Mouse (Mus musculus) heart, adult 2 months (tissue): ENCODE results near the gene H2-M10.6. TPM values are rescaled to one million over a fixed set of nuclear protein-coding genes. Genes with fewer than 3 reads are reported as not detected.
"Not testable (repeated sequence)": the region's sequence is repeated elsewhere in the genome, so short reads cannot be mapped to it uniquely, and the experiment has no call there.

ENCODE experiments used
- DNase-seq, 2 experiments: peaks; one replicate each; pipeline ENCODE4 v3.0.0; 2021
- H3K27ac ChIP-seq: fragments of 200-600 bp; 2 replicates; pipeline ENCODE4 v1.8.1; 2022
- H3K27me3 ChIP-seq: fragments of 200-500 bp; 2 replicates; pipeline ENCODE4 v1.6.1; 2012; ENCODE audit warnings: mild to moderate bottlenecking, low read length, inconsistent platforms, mixed read lengths; ENCODE audit not compliant: control insufficient read depth, insufficient read depth
- H3K36me3 ChIP-seq: fragments of 200-500 bp; 2 replicates; pipeline ENCODE4 v1.6.1; 2012; ENCODE audit warnings: low read length, inconsistent platforms; ENCODE audit not compliant: control insufficient read depth, insufficient read depth
- H3K4me1 ChIP-seq: fragments of 200-500 bp; 2 replicates; pipeline ENCODE4 v1.6.1; 2011; ENCODE audit warnings: low read length; ENCODE audit not compliant: control insufficient read depth, insufficient read depth
- H3K4me3 ChIP-seq: fragments of 200-600 bp; 2 replicates; pipeline ENCODE4 v1.8.1; 2022
- H3K79me2 ChIP-seq: fragments of 200-500 bp; replicated peaks from 2 replicates; pipeline ENCODE4 v1.6.1; 2012; ENCODE audit warnings: mild to moderate bottlenecking, inconsistent platforms, low read length, moderate library complexity, mixed read lengths; ENCODE audit not compliant: control insufficient read depth, insufficient read depth
- H3K9ac ChIP-seq: fragments of 200-500 bp; 2 replicates; pipeline ENCODE4 v1.6.1; 2012; ENCODE audit warnings: low read depth, mild to moderate bottlenecking, control low read depth, inconsistent platforms, low read length, mixed read lengths
- CTCF ChIP-seq: fragments of 200-600 bp; IDR thresholded peaks from 2 replicates; pipeline ENCODE4 v1.8.1; 2022; ENCODE audit warnings: antibody characterized with exemption, mild to moderate bottlenecking, moderate library complexity
- EP300 ChIP-seq: fragments of 200-500 bp; IDR thresholded peaks from 2 replicates; pipeline ENCODE4 v1.6.1; 2011; ENCODE audit warnings: low read depth, low read length, control low read depth; ENCODE audit not compliant: insufficient read depth
- POLR2A ChIP-seq: fragments of 200-500 bp; IDR thresholded peaks from 2 replicates; pipeline ENCODE4 v1.6.1; 2011; ENCODE audit warnings: mild to moderate bottlenecking, low read depth, low read length, control low read depth; ENCODE audit not compliant: insufficient read depth
- WGBS: fragments of 180-500 bp; shearing (Covaris S2); methylation state at CpG from one replicate; pipeline ENCODE4 v1.1.7; 2018; 5-methylcytosine and 5-hydroxymethylcytosine counted together
- intact Hi-C: fragments of 180-260 bp; cut with DNase I; formaldehyde crosslinking; loops from one replicate; pipeline ENCODE4 v1.15.1; 2025
- polyA plus RNA-seq: library from polyadenylated mRNA; depleted of rRNA; stranded (reverse); fragments of >200 nt; gene quantifications from 2 replicates; pipeline ENCODE4 v1.2.3, GENCODE M21; 2012
- total RNA-seq, 2 experiments: library from RNA; stranded (reverse); gene quantifications; 2 replicates each; pipeline ENCODE4 v1.2.3; 2021

H2-M10.6 gene
- total and polyA plus RNA-seq, 3 experiments: not detected

DNA sequence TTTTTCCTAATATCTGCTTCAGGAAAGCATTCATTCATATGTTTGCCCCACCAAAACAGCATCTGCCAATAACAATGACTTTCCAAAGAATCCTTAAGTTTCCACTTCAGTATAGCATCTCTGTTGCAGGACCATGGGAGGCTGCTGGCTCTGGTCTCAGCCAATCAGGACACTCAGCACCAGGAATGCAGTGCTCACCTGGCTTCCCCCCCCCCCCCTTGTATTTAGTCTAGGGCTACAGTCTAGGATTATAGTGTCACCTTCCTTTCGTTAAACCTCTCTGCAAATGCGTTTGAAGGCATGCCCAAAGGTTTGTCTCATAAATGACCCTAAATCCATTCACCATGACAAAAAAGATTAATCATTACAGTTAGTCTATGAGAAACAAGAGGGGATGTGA, 23.6 kb upstream of the H2-M10.6 start:
- no peaks in the 10 kb centered on the region for H3K36me3 ChIP-seq
- no peak overlapping the region for H3K9ac ChIP-seq
- intact Hi-C loops: loop anchor here (2.0 to 5.0 kb wide), 2 partner anchors 432 to 481 kb away; no protein-coding TSS in a partner anchor
- H3K4me3 ChIP-seq: no peak overlapping the region
- H3K79me2 ChIP-seq: no peaks in the 10 kb centered on the region
- DNase-seq: no peak
- WGBS: 79% methylated on average over 2 of the region's 2 CpGs
- H3K27ac ChIP-seq: no peak overlapping the region
- no peaks in the 10 kb centered on the region for H3K4me1 ChIP-seq
- H3K27me3 ChIP-seq: no peaks in the 10 kb centered on the region
- TF ChIP-seq POLR2A (no peak), EP300 (no peak), CTCF (no peak)

DNA sequence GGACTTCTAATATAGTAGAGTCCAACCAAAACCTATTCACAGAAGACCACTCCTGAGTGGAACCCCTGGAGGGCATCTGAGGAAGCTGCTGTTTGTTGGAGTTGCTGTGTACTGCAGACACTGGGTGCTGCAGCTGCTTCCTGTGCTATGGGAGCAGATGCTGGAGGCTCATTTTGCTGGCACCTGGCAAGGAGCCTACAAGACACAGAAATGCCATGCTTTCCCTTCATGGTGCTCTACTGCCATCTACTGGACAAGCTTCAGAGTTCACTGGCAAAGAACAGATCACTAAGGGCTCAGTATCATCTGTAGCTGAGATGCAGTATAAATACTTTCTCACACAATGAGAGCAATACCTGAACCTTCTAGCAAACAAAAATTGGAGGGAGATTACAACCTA, 23.2 kb upstream of the H2-M10.6 start:
- not testable (repeated sequence) for H3K4me3 ChIP-seq, H3K79me2 ChIP-seq, H3K4me1 ChIP-seq, H3K9ac ChIP-seq, H3K27ac ChIP-seq, H3K36me3 ChIP-seq, H3K27me3 ChIP-seq
- peak; percentile 90 for TF ChIP-seq CTCF
- peak; percentile 33 to 35 for DNase-seq
- intact Hi-C loops: loop anchor here (2.0 to 5.0 kb wide), 2 partner anchors 432 to 482 kb away; no protein-coding TSS in a partner anchor

DNA sequence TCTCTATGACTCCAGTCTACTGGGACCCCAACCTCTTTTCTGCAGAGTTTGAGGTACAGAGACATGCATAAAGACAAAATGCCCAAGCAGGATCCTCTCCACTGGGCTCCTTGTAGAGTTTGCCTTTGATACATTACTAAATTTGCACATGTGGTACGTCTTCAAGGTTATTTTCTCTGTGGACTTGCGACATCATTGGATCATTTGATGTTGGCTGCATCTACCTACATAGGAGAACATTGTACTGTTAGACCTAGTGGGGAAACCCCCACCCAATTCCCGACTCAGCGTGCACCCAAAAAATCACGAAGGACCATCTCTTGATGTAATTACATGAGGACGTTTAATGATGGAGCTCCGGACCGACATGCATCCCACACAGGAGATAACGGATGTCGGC, 12.5 kb upstream of the H2-M10.6 start:
- Histone ChIP-seq H3K79me2 (no peaks in the 10 kb centered on the region), H3K27ac (no peak overlapping the region), H3K4me3 (no peak overlapping the region), H3K9ac (no peak overlapping the region), H3K36me3 (no peaks in the 10 kb centered on the region), H3K4me1 (no peaks in the 10 kb centered on the region), H3K27me3 (no peaks in the 10 kb centered on the region)
- WGBS: 75% methylated on average over 10 of the region's 10 CpGs
- DNase-seq: no peak
- intact Hi-C loops: no loop called here
- TF ChIP-seq CTCF (no peak), EP300 (no peak), POLR2A (no peak)

DNA sequence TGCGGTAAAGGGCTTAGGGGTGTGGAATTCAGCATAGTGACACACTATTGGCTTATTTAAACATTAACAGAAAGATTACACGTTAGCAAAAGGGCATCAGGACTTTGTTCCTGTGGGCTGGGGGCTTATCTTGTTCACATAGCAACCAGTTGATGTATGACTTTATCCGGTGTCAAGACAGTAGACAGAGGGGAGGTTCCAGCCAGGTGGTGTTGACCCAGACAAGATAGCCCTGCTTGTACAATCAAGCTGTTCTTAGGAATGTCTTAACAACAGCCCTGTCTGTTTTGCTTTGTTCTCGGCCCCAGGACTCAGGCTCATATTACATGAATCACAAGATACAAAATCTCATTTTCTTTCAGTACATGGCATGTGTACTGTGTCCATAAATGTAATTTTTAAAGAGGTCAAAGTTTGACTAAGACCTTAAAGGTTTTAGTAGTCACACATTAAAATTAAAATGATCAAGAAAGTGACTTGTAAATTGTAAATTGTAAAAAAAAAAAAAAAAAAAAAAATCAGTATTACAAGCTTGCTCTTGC, 12.0 kb upstream of the H2-M10.6 start:
- intact Hi-C loops, H3K27me3 ChIP-seq, H3K79me2 ChIP-seq, H3K4me1 ChIP-seq, H3K36me3 ChIP-seq, DNase-seq, H3K27ac ChIP-seq, H3K9ac ChIP-seq, H3K4me3 ChIP-seq: not testable (repeated sequence)
- 34% methylated on average over 4 of the region's 4 CpGs for WGBS

DNA sequence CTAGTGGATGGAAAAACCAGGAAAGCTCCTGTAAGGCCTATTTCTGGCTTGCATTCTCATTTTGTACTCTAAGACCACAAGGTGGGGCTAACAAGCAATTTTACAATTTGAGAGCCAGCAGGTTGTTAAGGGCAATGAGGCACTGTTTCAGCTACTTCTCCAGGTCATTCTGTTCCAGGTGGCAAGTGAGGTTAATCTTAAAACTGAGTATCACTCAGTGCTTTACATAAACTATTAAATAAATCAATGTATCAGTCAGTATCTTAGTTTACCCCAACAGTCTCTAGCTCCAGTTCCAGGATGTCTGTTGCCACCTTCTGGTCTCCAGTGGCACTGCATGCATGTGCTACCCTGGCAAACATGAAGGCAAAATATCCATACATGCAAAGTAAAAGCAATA, 12.0 kb downstream of the H2-M10.6 start:
- DNase-seq: peak; percentile 51 to 65
- Histone ChIP-seq H3K4me3 (no peak overlapping the region), H3K27me3 (peaks cover 1% of the 10 kb centered on the region; the same call in 1 of the 2 replicates), H3K27ac (no peak overlapping the region), H3K9ac (no peak overlapping the region), H3K79me2 (no peaks in the 10 kb centered on the region), H3K36me3 (no peaks in the 10 kb centered on the region), H3K4me1 (no peaks in the 10 kb centered on the region; the same call in 1 of the 2 replicates)
- TF ChIP-seq CTCF (peak; percentile 87), EP300 (no peak), POLR2A (no peak)
- intact Hi-C loops: no loop called here

DNA sequence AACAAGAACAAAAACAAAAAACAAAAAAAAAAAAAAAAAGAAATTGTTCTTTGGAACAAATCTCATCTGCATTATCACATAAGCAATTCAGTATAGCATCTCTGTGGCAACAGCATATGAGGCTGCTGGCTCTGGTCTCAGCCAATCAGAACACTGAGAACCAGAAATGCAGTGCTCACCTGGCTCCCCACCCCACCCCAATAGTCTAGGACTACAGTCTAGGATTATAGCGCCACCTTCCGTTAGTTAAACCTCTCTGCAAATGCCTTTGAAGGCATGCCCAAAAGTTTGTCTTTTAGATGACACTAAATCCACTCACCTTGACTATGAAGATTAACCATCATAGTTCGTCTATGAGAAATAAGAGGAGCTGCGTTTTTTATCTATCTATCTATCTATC, 13.6 kb downstream of the H2-M10.6 start:
- no peak overlapping the region for H3K27ac ChIP-seq
- H3K4me1 ChIP-seq: no peaks in the 10 kb centered on the region; the same call in 1 of the 2 replicates
- 19% methylated on average over 4 of the region's 4 CpGs for WGBS
- peaks cover 1% of the 10 kb centered on the region; the same call in 1 of the 2 replicates for H3K27me3 ChIP-seq
- DNase-seq: no peak
- H3K9ac ChIP-seq: no peak overlapping the region
- no peaks in the 10 kb centered on the region for H3K36me3 ChIP-seq
- no peak overlapping the region for H3K4me3 ChIP-seq
- H3K79me2 ChIP-seq: no peaks in the 10 kb centered on the region
- intact Hi-C loops: no loop called here
- TF ChIP-seq EP300: no peak
- no peak for TF ChIP-seq CTCF
- TF ChIP-seq POLR2A: no peak

DNA sequence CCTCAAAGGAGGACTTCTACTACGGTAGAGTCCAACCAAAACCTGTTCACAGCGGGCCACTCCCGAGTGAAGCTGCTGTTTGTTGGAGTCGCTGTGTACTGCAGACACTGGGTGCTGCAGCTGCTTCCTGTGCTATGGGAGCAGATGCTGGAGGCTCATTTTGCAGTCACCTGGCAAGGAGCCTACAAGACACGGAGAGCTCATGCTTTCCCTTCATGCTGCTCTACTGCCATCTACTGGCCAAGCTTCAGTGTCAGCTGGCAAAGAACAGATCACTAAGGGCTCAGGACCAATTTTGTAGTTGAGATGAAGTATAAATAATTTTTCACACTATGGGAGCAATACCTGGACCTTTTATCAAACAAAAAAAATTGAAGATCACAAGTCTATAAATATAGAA, 14.0 kb downstream of the H2-M10.6 start:
- H3K36me3 ChIP-seq, H3K27ac ChIP-seq, H3K4me1 ChIP-seq, H3K79me2 ChIP-seq, intact Hi-C loops, H3K9ac ChIP-seq, H3K27me3 ChIP-seq, H3K4me3 ChIP-seq: not testable (repeated sequence)
- WGBS: 3% methylated on average over 5 of the region's 5 CpGs
- peak; percentile 76 to 84 for DNase-seq
- TF ChIP-seq CTCF: peak; percentile 81
